Mouse (Mus musculus): Measurements from ENCODE around the gene Vipr1. TPM values are rescaled to one million over a fixed set of nuclear protein-coding genes. Genes with fewer than 3 reads are reported as not detected.

Vipr1 gene
- total RNA-seq, 1 experiment: 0.31 TPM

DNA sequence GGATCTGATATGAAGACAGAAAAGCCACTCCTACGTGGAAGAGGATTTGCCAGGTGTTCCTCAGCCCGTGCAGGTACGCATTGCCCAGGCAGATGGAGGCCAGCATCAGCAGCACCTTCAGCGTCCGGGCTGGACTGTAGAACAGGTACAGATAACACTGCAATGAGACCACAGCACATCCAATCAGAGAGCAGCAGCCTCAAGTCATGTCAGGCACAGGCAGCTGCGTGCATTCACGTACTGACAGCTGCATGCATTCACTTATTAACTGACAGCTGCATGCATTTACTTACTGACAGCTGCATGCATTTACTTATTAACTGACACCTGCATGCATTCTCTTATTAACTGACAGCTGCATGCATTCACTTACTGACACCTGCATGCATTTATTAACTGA, 42.2 kb downstream of the Vipr1 start:
- no peak for DNase-seq (ENCODE audit: low read depth, low spot score)
- Histone ChIP-seq H3K9ac (ENCODE audit: insufficient read depth, low read depth, low read length, poor library complexity, severe bottlenecking) (no peak overlapping the region), H3K27ac (ENCODE audit: insufficient read depth, low read depth, low read length, poor library complexity, severe bottlenecking) (no peak overlapping the region), H3K9me3 (ENCODE audit: control insufficient read depth, insufficient read depth, low read depth, low read length) (no peaks in the 10 kb centered on the region), H3K4me3 (ENCODE audit: insufficient read depth in 1 of 2, low read depth in 1 of 2, low read length in 2 of 2, poor library complexity in 1 of 2, severe bottlenecking in 1 of 2) (no peak overlapping the region), H3K4me1 (ENCODE audit: control insufficient read depth in 2 of 2, insufficient read depth in 2 of 2, low read length in 2 of 2, poor library complexity in 1 of 2) (no peaks in the 10 kb centered on the region; a peak in 1 of 4 replicates), H3K36me3 (ENCODE audit: control insufficient read depth, insufficient read depth, low read length, poor library complexity, severe bottlenecking) (peaks cover 4% of the 10 kb centered on the region; the same call in 1 of the 2 replicates)
- in situ Hi-C loops (cut with MboI; ENCODE audit: low sequenced_read_pairs in 2 of 2, unreplicated experiment in 2 of 2): loop anchor here in 1 of 2 experiments (10.0 kb wide), 1 partner anchor 210 kb away; no protein-coding TSS in a partner anchor
- TF ChIP-seq CHD2 (IDR thresholded peaks at IDR 0.05; ENCODE audit: low read depth, low read length) (no peak), ZC3H11A (IDR thresholded peaks at IDR 0.05; ENCODE audit: borderline replicate concordance, low read depth, low read length) (no peak), MAFK (IDR thresholded peaks at IDR 0.05; ENCODE audit: insufficient read depth, low read depth, low read length) (no peak), HCFC1 (IDR thresholded peaks at IDR 0.05; ENCODE audit: borderline replicate concordance, insufficient read depth, low read length) (no peak), ZNF384 (IDR thresholded peaks at IDR 0.05; ENCODE audit: low read depth, low read length) (no peak)

DNA sequence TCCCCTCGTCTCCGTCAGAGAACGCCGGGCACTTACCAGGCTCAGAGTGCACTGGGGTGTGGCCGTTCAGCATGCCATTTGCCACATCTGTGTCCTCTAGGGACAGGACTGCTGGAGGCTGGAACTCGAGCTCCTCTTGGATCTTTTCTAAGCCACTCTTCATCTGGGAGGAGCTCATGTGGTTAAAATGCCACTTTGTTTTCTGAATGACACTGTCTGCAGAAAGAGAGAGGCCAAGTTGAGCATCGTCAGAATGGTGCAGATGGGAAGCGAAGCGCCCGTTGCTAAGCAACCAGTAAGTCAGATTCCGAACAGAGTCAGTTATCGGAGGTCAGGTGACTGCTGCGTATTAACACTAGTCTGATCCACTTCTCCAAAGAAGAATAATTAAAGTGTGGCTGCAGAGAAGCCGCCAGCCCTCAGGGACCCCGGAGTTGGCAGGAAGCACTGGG, 47.7 kb downstream of the Vipr1 start:
- no peak for DNase-seq (ENCODE audit: low read depth, low spot score)
- Histone ChIP-seq H3K4me1 (ENCODE audit: control insufficient read depth in 2 of 2, insufficient read depth in 2 of 2, low read length in 2 of 2, poor library complexity in 1 of 2) (no peaks in the 10 kb centered on the region), H3K9ac (ENCODE audit: insufficient read depth, low read depth, low read length, poor library complexity, severe bottlenecking) (no peak overlapping the region), H3K36me3 (ENCODE audit: control insufficient read depth, insufficient read depth, low read length, poor library complexity, severe bottlenecking) (peaks cover 3% of the 10 kb centered on the region; the same call in 1 of the 2 replicates), H3K4me3 (ENCODE audit: insufficient read depth in 1 of 2, low read depth in 1 of 2, low read length in 2 of 2, poor library complexity in 1 of 2, severe bottlenecking in 1 of 2) (no peak overlapping the region), H3K27ac (ENCODE audit: insufficient read depth, low read depth, low read length, poor library complexity, severe bottlenecking) (no peak overlapping the region), H3K9me3 (ENCODE audit: control insufficient read depth, insufficient read depth, low read depth, low read length) (no peaks in the 10 kb centered on the region)
- TF ChIP-seq HCFC1 (IDR thresholded peaks at IDR 0.05; ENCODE audit: borderline replicate concordance, insufficient read depth, low read length) (no peak), ZC3H11A (IDR thresholded peaks at IDR 0.05; ENCODE audit: borderline replicate concordance, low read depth, low read length) (no peak), CHD2 (IDR thresholded peaks at IDR 0.05; ENCODE audit: low read depth, low read length) (no peak), ZNF384 (IDR thresholded peaks at IDR 0.05; ENCODE audit: low read depth, low read length) (no peak), MAFK (IDR thresholded peaks at IDR 0.05; ENCODE audit: insufficient read depth, low read depth, low read length) (no peak)
- in situ Hi-C loops (cut with MboI; ENCODE audit: low sequenced_read_pairs in 2 of 2, unreplicated experiment in 2 of 2): no loop called here

DNA sequence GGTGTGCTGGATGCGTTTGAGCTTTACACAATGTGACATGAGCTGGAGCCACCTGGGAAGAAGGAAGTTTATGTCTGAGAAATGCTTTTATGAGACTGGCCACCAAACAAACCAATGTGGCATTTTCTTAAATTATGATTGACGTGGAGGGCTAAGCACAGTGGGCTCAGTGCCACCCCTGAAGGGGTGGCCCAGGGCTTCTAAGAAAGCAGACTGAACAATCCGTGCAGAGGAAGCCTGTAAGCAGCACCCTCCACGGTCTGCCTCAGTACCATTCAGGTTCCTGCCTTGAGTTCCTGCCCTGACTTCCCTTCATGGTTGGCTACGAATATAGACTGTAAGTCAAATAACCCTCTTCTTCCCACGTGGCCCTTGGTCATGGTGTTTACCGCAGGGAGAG, 48.2 kb downstream of the Vipr1 start:
- no peak for DNase-seq (ENCODE audit: low read depth, low spot score)
- Histone ChIP-seq H3K4me1 (ENCODE audit: control insufficient read depth in 2 of 2, insufficient read depth in 2 of 2, low read length in 2 of 2, poor library complexity in 1 of 2) (no peaks in the 10 kb centered on the region), H3K9me3 (ENCODE audit: control insufficient read depth, insufficient read depth, low read depth, low read length) (no peaks in the 10 kb centered on the region), H3K4me3 (ENCODE audit: insufficient read depth in 1 of 2, low read depth in 1 of 2, low read length in 2 of 2, poor library complexity in 1 of 2, severe bottlenecking in 1 of 2) (no peak overlapping the region), H3K9ac (ENCODE audit: insufficient read depth, low read depth, low read length, poor library complexity, severe bottlenecking) (no peak overlapping the region), H3K36me3 (ENCODE audit: control insufficient read depth, insufficient read depth, low read length, poor library complexity, severe bottlenecking) (peaks cover 3% of the 10 kb centered on the region; the same call in 1 of the 2 replicates), H3K27ac (ENCODE audit: insufficient read depth, low read depth, low read length, poor library complexity, severe bottlenecking) (no peak overlapping the region)
- TF ChIP-seq MAFK (IDR thresholded peaks at IDR 0.05; ENCODE audit: insufficient read depth, low read depth, low read length): no peak
- TF ChIP-seq ZC3H11A (IDR thresholded peaks at IDR 0.05; ENCODE audit: borderline replicate concordance, low read depth, low read length): no peak
- no peak for TF ChIP-seq HCFC1 (IDR thresholded peaks at IDR 0.05; ENCODE audit: borderline replicate concordance, insufficient read depth, low read length)
- TF ChIP-seq CHD2 (IDR thresholded peaks at IDR 0.05; ENCODE audit: low read depth, low read length): no peak
- no peak for TF ChIP-seq ZNF384 (IDR thresholded peaks at IDR 0.05; ENCODE audit: low read depth, low read length)
- in situ Hi-C loops (cut with MboI; ENCODE audit: low sequenced_read_pairs in 2 of 2, unreplicated experiment in 2 of 2): no loop called here

DNA sequence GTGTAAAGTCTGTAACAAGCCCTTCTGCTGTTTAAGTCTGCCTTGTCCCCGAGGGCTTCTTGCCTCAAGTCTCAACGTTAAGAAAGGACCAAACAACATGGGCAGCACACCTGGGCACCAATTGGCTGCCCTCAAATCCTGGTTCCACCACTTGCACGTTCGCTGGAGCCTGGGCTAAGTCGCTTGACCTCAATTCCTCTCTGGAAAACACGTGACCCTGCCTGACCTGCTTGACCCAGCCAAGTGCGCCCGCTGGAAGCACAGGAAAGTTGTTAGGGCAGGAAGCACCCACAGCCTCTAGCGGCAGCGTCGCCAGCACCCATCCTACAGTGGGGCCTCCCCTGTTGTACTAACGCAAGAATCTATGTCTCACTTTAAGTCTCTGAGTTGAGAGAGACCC, 52.2 kb downstream of the Vipr1 start:
- no peak overlapping the region for H3K4me3 ChIP-seq (ENCODE audit: insufficient read depth in 1 of 2, low read depth in 1 of 2, low read length in 2 of 2, poor library complexity in 1 of 2, severe bottlenecking in 1 of 2)
- DNase-seq (ENCODE audit: low read depth, low spot score): no peak
- in situ Hi-C loops (cut with MboI; ENCODE audit: low sequenced_read_pairs in 2 of 2, unreplicated experiment in 2 of 2): no loop called here
- H3K9ac ChIP-seq (ENCODE audit: insufficient read depth, low read depth, low read length, poor library complexity, severe bottlenecking): no peak overlapping the region
- H3K27ac ChIP-seq (ENCODE audit: insufficient read depth, low read depth, low read length, poor library complexity, severe bottlenecking): no peak overlapping the region
- no peaks in the 10 kb centered on the region for H3K4me1 ChIP-seq (ENCODE audit: control insufficient read depth in 2 of 2, insufficient read depth in 2 of 2, low read length in 2 of 2, poor library complexity in 1 of 2)
- H3K9me3 ChIP-seq (ENCODE audit: control insufficient read depth, insufficient read depth, low read depth, low read length): no peaks in the 10 kb centered on the region
- no peaks in the 10 kb centered on the region for H3K36me3 ChIP-seq (ENCODE audit: control insufficient read depth, insufficient read depth, low read length, poor library complexity, severe bottlenecking)
- TF ChIP-seq ZC3H11A (IDR thresholded peaks at IDR 0.05; ENCODE audit: borderline replicate concordance, low read depth, low read length) (no peak), HCFC1 (IDR thresholded peaks at IDR 0.05; ENCODE audit: borderline replicate concordance, insufficient read depth, low read length) (no peak), CHD2 (IDR thresholded peaks at IDR 0.05; ENCODE audit: low read depth, low read length) (no peak), MAFK (IDR thresholded peaks at IDR 0.05; ENCODE audit: insufficient read depth, low read depth, low read length) (no peak), ZNF384 (IDR thresholded peaks at IDR 0.05; ENCODE audit: low read depth, low read length) (no peak)

DNA sequence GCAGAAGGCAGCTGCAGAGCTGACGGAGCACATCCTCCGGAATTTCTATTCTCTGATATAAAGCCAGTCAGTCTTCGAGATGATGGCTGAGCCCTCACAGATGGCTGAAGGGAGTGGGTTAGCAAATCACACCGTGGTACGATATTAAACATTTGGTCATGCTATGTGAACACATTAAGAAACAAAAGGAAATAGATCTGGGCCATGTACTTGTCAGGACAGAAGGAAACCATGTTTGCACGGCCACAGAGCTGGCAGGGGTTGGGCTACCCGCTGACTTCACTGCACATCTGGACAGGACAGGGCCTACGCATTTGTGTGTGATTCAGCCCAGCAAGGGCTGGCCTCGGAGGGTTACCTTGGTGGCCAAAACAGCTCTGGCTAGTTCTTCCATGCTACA, 54.1 kb downstream of the Vipr1 start:
- H3K27ac ChIP-seq (ENCODE audit: insufficient read depth, low read depth, low read length, poor library complexity, severe bottlenecking): no peak overlapping the region
- TF ChIP-seq ZNF384 (IDR thresholded peaks at IDR 0.05; ENCODE audit: low read depth, low read length) (no peak), ZC3H11A (IDR thresholded peaks at IDR 0.05; ENCODE audit: borderline replicate concordance, low read depth, low read length) (no peak), MAFK (IDR thresholded peaks at IDR 0.05; ENCODE audit: insufficient read depth, low read depth, low read length) (no peak)
- no peak overlapping the region for H3K9ac ChIP-seq (ENCODE audit: insufficient read depth, low read depth, low read length, poor library complexity, severe bottlenecking)
- H3K4me1 ChIP-seq (ENCODE audit: control insufficient read depth in 2 of 2, insufficient read depth in 2 of 2, low read length in 2 of 2, poor library complexity in 1 of 2): no peaks in the 10 kb centered on the region
- in situ Hi-C loops (cut with MboI; ENCODE audit: low sequenced_read_pairs in 2 of 2, unreplicated experiment in 2 of 2): no loop called here
- no peaks in the 10 kb centered on the region for H3K9me3 ChIP-seq (ENCODE audit: control insufficient read depth, insufficient read depth, low read depth, low read length)
- no peaks in the 10 kb centered on the region for H3K36me3 ChIP-seq (ENCODE audit: control insufficient read depth, insufficient read depth, low read length, poor library complexity, severe bottlenecking)
- H3K4me3 ChIP-seq (ENCODE audit: insufficient read depth in 1 of 2, low read depth in 1 of 2, low read length in 2 of 2, poor library complexity in 1 of 2, severe bottlenecking in 1 of 2): no peak overlapping the region
- DNase-seq (ENCODE audit: low read depth, low spot score): no peak
